Comparison of ENCODE assay signal across 9 mouse cellular contexts in genomic region chr14:123661091-123661491, GRCm38 (mm10). TPM values are rescaled to one million over a fixed set of nuclear protein-coding genes. Genes with fewer than 3 reads are reported as not detected.
A peak's percentile ranks its signal among the peaks of the same experiment; 100 is the strongest.
DNase-seq lines count a peak whose midpoint lies in the region; ATAC-seq lines count a peak whose summit lies in the region.
"Had no signal": no experiment of that assay in that cellular context is flagged by ENCODE, and none has a peak within 500 bp of the region (broad histone marks: within the 10 kb centered on the region; RNA-seq: fewer than 3 reads in every experiment).

No protein-coding gene starts in this region.

- H3K4me2 ChIP-seq in heart, embryonic 15.5 days, result peak overlapping the region; percentile 48
- peak overlapping the region; percentile 21; the same call in 1 of the 2 replicates for H3K4me2 ChIP-seq in stomach, embryonic 16.5 days (ENCODE audit: low read depth, low read length)

- WGBS in forebrain, embryonic 10.5 days, result 22% methylated on average over 20 of the region's 20 CpGs
- 17% methylated on average over 20 of the region's 20 CpGs for WGBS in heart, embryonic 15.5 days
- 19% methylated on average over 20 of the region's 20 CpGs for WGBS in stomach, embryonic 16.5 days

- H3K27me3 ChIP-seq in forebrain, embryonic 10.5 days (ENCODE audit: poor library complexity, severe bottlenecking), result no peaks in the 10 kb centered on the region
- no peaks in the 10 kb centered on the region for H3K27me3 ChIP-seq in heart, embryonic 15.5 days
- no peaks in the 10 kb centered on the region for H3K27me3 ChIP-seq in stomach, embryonic 16.5 days (ENCODE audit: control insufficient read depth, insufficient read depth, low read length)

- peaks cover 11% of the 10 kb centered on the region for H3K4me1 ChIP-seq in forebrain, embryonic 10.5 days
- H3K4me1 ChIP-seq in heart, embryonic 15.5 days (replicated peaks), result peaks cover 9% of the 10 kb centered on the region
- peaks cover 5% of the 10 kb centered on the region for H3K4me1 ChIP-seq in stomach, embryonic 16.5 days (ENCODE audit: control insufficient read depth, insufficient read depth, low read length)

- H3K9me3 ChIP-seq in forebrain, embryonic 10.5 days, result no peaks in the 10 kb centered on the region
- H3K9me3 ChIP-seq in heart, embryonic 15.5 days (replicated peaks), result no peaks in the 10 kb centered on the region
- no peaks in the 10 kb centered on the region for H3K9me3 ChIP-seq in stomach, embryonic 16.5 days (replicated peaks; ENCODE audit: control insufficient read depth, low read length)

- no peak overlapping the region for H3K27ac ChIP-seq in forebrain, embryonic 10.5 days
- peak overlapping the region; percentile 60 for H3K27ac ChIP-seq in heart, embryonic 15.5 days
- H3K27ac ChIP-seq in stomach, embryonic 16.5 days (ENCODE audit: low read length), result no peak overlapping the region; the same call in 1 of the 2 replicates

- H3K9ac ChIP-seq in heart, embryonic 15.5 days, result no peak overlapping the region
- H3K9ac ChIP-seq in stomach, embryonic 16.5 days (ENCODE audit: low read length), result no peak overlapping the region

- DNase-seq in heart, adult 11 months, result peak; percentile 93
- no peak for DNase-seq in heart, adult 8-10 months (ENCODE audit: low spot score)
- peak; percentile 1 for DNase-seq in c-Kit-positive CD71-positive TER-119-negative erythroid progenitor cells, embryonic 14.5 days (ENCODE audit: low read depth)
- DNase-seq in forebrain, embryonic 10.5 days (ENCODE audit: extremely low spot score, low spot score), result peak; percentile 66
- DNase-seq in kidney, postnatal 36 days, result peak; percentile 1 to 27
- peak; percentile 35 for DNase-seq in lung, postnatal 10 days

- ATAC-seq in heart, embryonic 15.5 days (replicated peaks; ENCODE audit: insufficient number of reproducible peaks, insufficient read depth, low FRiP score, low read depth), result peak; percentile 87
- peak; percentile 84 for ATAC-seq in stomach, embryonic 16.5 days (ENCODE audit: insufficient read depth, low FRiP score)

- H3K4me3 ChIP-seq in forebrain, embryonic 10.5 days, result no peak overlapping the region
- peak overlapping the region; percentile 10; the same call in 1 of the 2 replicates for H3K4me3 ChIP-seq in heart, embryonic 15.5 days
- H3K4me3 ChIP-seq in stomach, embryonic 16.5 days (replicated peaks; ENCODE audit: low read length), result no peak overlapping the region

- H3K36me3 ChIP-seq in forebrain, embryonic 10.5 days (replicated peaks), result no peaks in the 10 kb centered on the region
- H3K36me3 ChIP-seq in heart, embryonic 15.5 days, result no peaks in the 10 kb centered on the region
- H3K36me3 ChIP-seq in stomach, embryonic 16.5 days (ENCODE audit: control insufficient read depth, insufficient read depth, low read length), result no peaks in the 10 kb centered on the region

RNA-seq across cellular contexts. Expression of gene Itgbl1, which starts 1.3 kb away (rescaled TPM):
- 1 to 10 TPM; 1.7 to 5.2 (median 3.4) TPM for total RNA-seq in heart, adult 8-10 months (2022)
- 0.15 and 0.19 TPM in 2 replicates for polyA plus RNA-seq in forebrain, embryonic 10.5 days (2016; fragmentation: Nextera tagmentation; extraction: Ambion mirVana)
- 0.95 and 1.1 TPM in 2 replicates for polyA plus RNA-seq in heart, embryonic 15.5 days (2015; fragmentation: Nextera tagmentation; extraction: Ambion mirVana)
- polyA plus RNA-seq in stomach, embryonic 16.5 days (2015; fragmentation: Nextera tagmentation; extraction: Ambion mirVana), result 0.20 and 0.40 TPM in 2 replicates

RNA-seq across cellular contexts. Expression of gene Nalcn, which starts 34.1 kb away (rescaled TPM):
- total RNA-seq in heart, adult 8-10 months (2022), result under 1 TPM; 0.54 to 0.85 (median 0.70) TPM
- polyA plus RNA-seq in forebrain, embryonic 10.5 days (2016; fragmentation: Nextera tagmentation; extraction: Ambion mirVana), result 1.5 and 1.8 TPM in 2 replicates
- 0.10 and 0.30 TPM in 2 replicates for polyA plus RNA-seq in heart, embryonic 15.5 days (2015; fragmentation: Nextera tagmentation; extraction: Ambion mirVana)
- polyA plus RNA-seq in stomach, embryonic 16.5 days (2015; fragmentation: Nextera tagmentation; extraction: Ambion mirVana), result 1.1 and 1.2 TPM in 2 replicates
- polyA plus RNA-seq: liver, adult 2 months had no signal
